Mouse (Mus musculus) 3T3-L1 (cell line): ENCODE measurements at regions not wholly inside any gene's neighbourhood (a gene's known extent, or its start where the extent isn't known, plus 50 kb on each side); places are given as distances from the start of the nearest gene placed in this dataset.
A peak's percentile ranks its signal among the peaks of the same experiment; 100 is the strongest.

Source experiments
- DNase-seq: peaks from one replicate; pipeline ENCODE4 v3.0.0-alpha.2; 2015; ENCODE audit warnings: low read depth, low spot score

- DNase-seq: no peak
Observed at GRCm38 (mm10) chr1:23589414-23589942, 172.1 kb upstream of the B3gat2 start.

- DNase-seq: no peak
Observed at GRCm38 (mm10) chr1:23602710-23603291, 158.8 kb upstream of the B3gat2 start.

- no peak for DNase-seq
Observed at GRCm38 (mm10) chr1:23629366-23629765, 132.2 kb upstream of the B3gat2 start.

- peak; percentile 79 for DNase-seq
Observed at GRCm38 (mm10) chr1:23645093-23645492, 116.5 kb upstream of the B3gat2 start.

- DNase-seq: no peak
Observed at GRCm38 (mm10) chr1:23648875-23649506, 112.6 kb upstream of the B3gat2 start.

- no peak for DNase-seq
Observed at GRCm38 (mm10) chr1:23649886-23650285, 111.7 kb upstream of the B3gat2 start.

- DNase-seq: no peak
Observed at GRCm38 (mm10) chr1:23653628-23654027, 107.9 kb upstream of the B3gat2 start.

GRCm38 (mm10) chr1:23655768-23656167 is 105.8 kb upstream of the B3gat2 start:
- no peak for DNase-seq

- DNase-seq: no peak
Observed at GRCm38 (mm10) chr1:23656302-23656701, 105.3 kb upstream of the B3gat2 start.

GRCm38 (mm10) chr1:23656718-23657117 is 104.8 kb upstream of the B3gat2 start:
- no peak for DNase-seq

GRCm38 (mm10) chr1:23670514-23670913 is 91.0 kb upstream of the B3gat2 start:
- DNase-seq: no peak

GRCm38 (mm10) chr1:23674357-23674756 is 87.2 kb upstream of the B3gat2 start:
- DNase-seq: no peak

- DNase-seq: no peak
Observed at GRCm38 (mm10) chr1:23676301-23676700, 85.3 kb upstream of the B3gat2 start.

GRCm38 (mm10) chr1:23689398-23689797 is 72.2 kb upstream of the B3gat2 start:
- no peak for DNase-seq

GRCm38 (mm10) chr1:23705489-23705888 is 56.1 kb upstream of the B3gat2 start:
- DNase-seq: peak; percentile 67

GRCm38 (mm10) chr1:23706450-23706849 is 55.1 kb upstream of the B3gat2 start:
- DNase-seq: no peak
